Mouse (Mus musculus): ENCODE measurements around the gene Rcn3. TPM values are rescaled to one million over a fixed set of nuclear protein-coding genes. Genes with fewer than 3 reads are reported as not detected.
A peak's percentile ranks its signal among the peaks of the same experiment; 100 is the strongest.
"Not testable (repeated sequence)": the region's sequence is repeated elsewhere in the genome, so short reads cannot be mapped to it uniquely, and the experiment has no call there.

The Rcn3 gene
- polyA plus RNA-seq, 1 experiment from 2014 or later, result 176 TPM

- no peaks in the 10 kb centered on the region for H3K27me3 ChIP-seq (ENCODE audit: control insufficient read depth, insufficient read depth, low read length)
- H3K9me3 ChIP-seq (ENCODE audit: control insufficient read depth, low read length), result no peaks in the 10 kb centered on the region
- H3K4me1 ChIP-seq (replicated peaks; ENCODE audit: control insufficient read depth, insufficient read depth), result peaks cover 3% of the 10 kb centered on the region; the same call in 1 of the 2 replicates
- H3K9ac ChIP-seq (ENCODE audit: low read length), result no peak overlapping the region
- WGBS, result 83% methylated on average over 6 of the region's 6 CpGs
- no peak overlapping the region for H3K4me2 ChIP-seq (replicated peaks; ENCODE audit: low read depth)
- TF ChIP-seq EP300 (optimal IDR thresholded peaks at IDR 0.05) (no peak), CTCF (IDR thresholded peaks at IDR 0.05; ENCODE audit: low read depth) (no peak)
- DNase-seq (ENCODE audit: low spot score) (no peak), ATAC-seq (ENCODE audit: low FRiP score, low TSS enrichment) (no peak)
- no peaks in the 10 kb centered on the region for H3K36me3 ChIP-seq (ENCODE audit: control insufficient read depth, insufficient read depth, low read length)
- no peak overlapping the region for H3K27ac ChIP-seq (replicated peaks)
- H3K4me3 ChIP-seq (ENCODE audit: low read depth, low read length), result no peak overlapping the region
These were observed 8.0 kb upstream of the Rcn3 start for GRCm38 (mm10) chr7:45100046-45100445.

- ATAC-seq (ENCODE audit: low FRiP score, low TSS enrichment) (no peak), DNase-seq (ENCODE audit: low spot score) (no peak)
- TF ChIP-seq EP300 (optimal IDR thresholded peaks at IDR 0.05) (no peak), CTCF (IDR thresholded peaks at IDR 0.05; ENCODE audit: low read depth) (peak; percentile 56)
- no peaks in the 10 kb centered on the region for H3K27me3 ChIP-seq (ENCODE audit: control insufficient read depth, insufficient read depth, low read length)
- no peak overlapping the region for H3K4me3 ChIP-seq (ENCODE audit: low read depth, low read length)
- no peaks in the 10 kb centered on the region for H3K36me3 ChIP-seq (ENCODE audit: control insufficient read depth, insufficient read depth, low read length)
- WGBS, result 88% methylated on average over 8 of the region's 8 CpGs
- H3K9ac ChIP-seq (ENCODE audit: low read length), result no peak overlapping the region
- H3K4me2 ChIP-seq (replicated peaks; ENCODE audit: low read depth), result no peak overlapping the region
- H3K4me1 ChIP-seq (replicated peaks; ENCODE audit: control insufficient read depth, insufficient read depth), result peaks cover 3% of the 10 kb centered on the region; the same call in 1 of the 2 replicates
- no peaks in the 10 kb centered on the region for H3K9me3 ChIP-seq (ENCODE audit: control insufficient read depth, low read length)
- no peak overlapping the region for H3K27ac ChIP-seq (replicated peaks)
These were observed 6.7 kb upstream of the Rcn3 start for GRCm38 (mm10) chr7:45098541-45099240.

DNA sequence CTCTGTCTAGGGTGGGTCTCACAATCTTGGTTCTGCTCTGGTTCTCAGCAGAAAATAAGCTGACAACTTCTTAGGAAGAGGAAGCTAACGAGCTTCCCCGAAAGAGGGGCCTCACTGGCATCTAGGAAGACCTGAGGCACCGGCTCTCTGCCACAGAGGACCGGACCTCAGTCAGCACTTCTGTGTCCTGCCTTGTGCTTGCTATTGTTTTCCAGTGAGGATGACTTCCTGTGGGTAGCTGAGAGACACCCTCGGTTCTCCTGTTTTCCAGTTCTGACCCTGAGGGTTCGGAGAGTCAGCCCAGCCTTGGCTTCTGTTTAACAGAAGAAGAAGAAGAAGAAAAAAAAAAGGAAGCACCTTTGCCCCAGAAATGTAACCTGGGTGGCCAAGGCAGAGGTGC is 5.5 kb upstream of the Rcn3 start:
- Histone ChIP-seq H3K9ac (ENCODE audit: low read length) (no peak overlapping the region), H3K27ac (replicated peaks) (no peak overlapping the region), H3K4me3 (ENCODE audit: low read depth, low read length) (no peak overlapping the region), H3K4me2 (replicated peaks; ENCODE audit: low read depth) (no peak overlapping the region), H3K4me1 (replicated peaks; ENCODE audit: control insufficient read depth, insufficient read depth) (no peaks in the 10 kb centered on the region; the same call in 1 of the 2 replicates), H3K9me3 (ENCODE audit: control insufficient read depth, low read length) (no peaks in the 10 kb centered on the region), H3K36me3 (ENCODE audit: control insufficient read depth, insufficient read depth, low read length) (no peaks in the 10 kb centered on the region), H3K27me3 (ENCODE audit: control insufficient read depth, insufficient read depth, low read length) (no peaks in the 10 kb centered on the region)
- ATAC-seq (ENCODE audit: low FRiP score, low TSS enrichment) (no peak), DNase-seq (ENCODE audit: low spot score) (no peak)
- 68% methylated on average over 6 of the region's 6 CpGs for WGBS
- no peak for TF ChIP-seq CTCF (IDR thresholded peaks at IDR 0.05; ENCODE audit: low read depth)
- TF ChIP-seq EP300 (optimal IDR thresholded peaks at IDR 0.05), result no peak

GRCm38 (mm10) chr7:45095965-45096364 is 3.9 kb upstream of the Rcn3 start:
- H3K36me3 ChIP-seq (ENCODE audit: control insufficient read depth, insufficient read depth, low read length); H3K27me3 ChIP-seq (ENCODE audit: control insufficient read depth, insufficient read depth, low read length); H3K4me3 ChIP-seq (ENCODE audit: low read depth, low read length); ATAC-seq (ENCODE audit: low FRiP score, low TSS enrichment); H3K27ac ChIP-seq (replicated peaks); H3K9ac ChIP-seq (ENCODE audit: low read length); H3K9me3 ChIP-seq (ENCODE audit: control insufficient read depth, low read length); H3K4me1 ChIP-seq (replicated peaks; ENCODE audit: control insufficient read depth, insufficient read depth); H3K4me2 ChIP-seq (replicated peaks; ENCODE audit: low read depth); DNase-seq (ENCODE audit: low spot score): not testable (repeated sequence)
- WGBS, result 90% methylated on average over 14 of the region's 14 CpGs

GRCm38 (mm10) chr7:45095367-45095766 is 3.3 kb upstream of the Rcn3 start:
- H3K27ac ChIP-seq (replicated peaks), result no peak overlapping the region
- no peaks in the 10 kb centered on the region for H3K36me3 ChIP-seq (ENCODE audit: control insufficient read depth, insufficient read depth, low read length)
- 72% methylated on average over 6 of the region's 6 CpGs for WGBS
- H3K9me3 ChIP-seq (ENCODE audit: control insufficient read depth, low read length), result no peaks in the 10 kb centered on the region
- ATAC-seq (ENCODE audit: low FRiP score, low TSS enrichment) (no peak), DNase-seq (ENCODE audit: low spot score) (no peak)
- no peak overlapping the region for H3K9ac ChIP-seq (ENCODE audit: low read length)
- no peaks in the 10 kb centered on the region for H3K4me1 ChIP-seq (replicated peaks; ENCODE audit: control insufficient read depth, insufficient read depth)
- no peak for TF ChIP-seq CTCF (IDR thresholded peaks at IDR 0.05; ENCODE audit: low read depth)
- no peak for TF ChIP-seq EP300 (optimal IDR thresholded peaks at IDR 0.05)
- no peak overlapping the region for H3K4me3 ChIP-seq (ENCODE audit: low read depth, low read length)
- no peaks in the 10 kb centered on the region for H3K27me3 ChIP-seq (ENCODE audit: control insufficient read depth, insufficient read depth, low read length)
- no peak overlapping the region for H3K4me2 ChIP-seq (replicated peaks; ENCODE audit: low read depth)

GRCm38 (mm10) chr7:45094121-45094520 is 2.1 kb upstream of the Rcn3 start:
- DNase-seq (ENCODE audit: low spot score), result no peak
- no peak overlapping the region for H3K9ac ChIP-seq (ENCODE audit: low read length)
- no peaks in the 10 kb centered on the region for H3K9me3 ChIP-seq (ENCODE audit: control insufficient read depth, low read length)
- no peak overlapping the region for H3K4me3 ChIP-seq (ENCODE audit: low read depth, low read length)
- no peaks in the 10 kb centered on the region for H3K27me3 ChIP-seq (ENCODE audit: control insufficient read depth, insufficient read depth, low read length)
- H3K27ac ChIP-seq (replicated peaks), result no peak overlapping the region
- ATAC-seq (ENCODE audit: low FRiP score, low TSS enrichment), result no peak
- H3K36me3 ChIP-seq (ENCODE audit: control insufficient read depth, insufficient read depth, low read length), result no peaks in the 10 kb centered on the region
- no peak overlapping the region for H3K4me2 ChIP-seq (replicated peaks; ENCODE audit: low read depth)
- TF ChIP-seq CTCF (IDR thresholded peaks at IDR 0.05; ENCODE audit: low read depth) (no peak), EP300 (optimal IDR thresholded peaks at IDR 0.05) (no peak)
- 35% methylated on average over 7 of the region's 7 CpGs for whole genome bisulfite sequencing
- no peaks in the 10 kb centered on the region for H3K4me1 ChIP-seq (replicated peaks; ENCODE audit: control insufficient read depth, insufficient read depth)
